Mouse (Mus musculus) MEL (cell line): ENCODE data around the gene Grrp1. TPM values are rescaled to one million over a fixed set of nuclear protein-coding genes. Genes with fewer than 3 reads are reported as not detected.

Experiments
- DNase-seq: peaks from one replicate; pipeline ENCODE4 v3.0.0; 2011; ENCODE audit warnings: low read depth, low spot score
- H3K27ac ChIP-seq: 2 replicates; pipeline ENCODE4 v1.5.1; 2012; ENCODE audit warnings: low read depth, mild to moderate bottlenecking, control low read depth, low read length, moderate library complexity; ENCODE audit not compliant: control insufficient read depth
- H3K27me3 ChIP-seq, 2 experiments: fragments of 150-350 bp in 1 of 2; sonication (generic) in 1 of 2; 2 replicates each; pipeline ENCODE4 v1.6.1; 2012; ENCODE audit warnings: low read length in 2 of 2, mild to moderate bottlenecking in 2 of 2, improper control_type of control experiment in 1 of 2, moderate library complexity in 1 of 2; ENCODE audit not compliant: insufficient read depth in 2 of 2, control insufficient read depth in 1 of 2
- H3K36me3 ChIP-seq, 2 experiments: 2 replicates each; pipeline ENCODE4 v1.6.1; 2012 to 2014; ENCODE audit warnings: low read length in 2 of 2, improper control_type of control experiment in 1 of 2, inconsistent platforms in 1 of 2, mild to moderate bottlenecking in 1 of 2; ENCODE audit not compliant: insufficient read depth in 2 of 2, control insufficient read depth in 1 of 2
- H3K4me1 ChIP-seq, 2 experiments: fragments of 150-350 bp in 1 of 2; sonication (generic) in 1 of 2; 2 replicates each; pipeline ENCODE4 v1.6.1; 2012; ENCODE audit warnings: low read length in 2 of 2, improper control_type of control experiment in 1 of 2, mild to moderate bottlenecking in 1 of 2; ENCODE audit not compliant: insufficient read depth in 2 of 2, control insufficient read depth in 1 of 2
- H3K4me3 ChIP-seq, 2 experiments: fragments of 150-350 bp in 1 of 2; sonication (generic) in 1 of 2; 2 replicates each; pipeline ENCODE4 v1.5.1; 2012; ENCODE audit warnings: low read depth in 2 of 2, low read length in 2 of 2, mild to moderate bottlenecking in 2 of 2, moderate library complexity in 2 of 2, control low read depth in 1 of 2, improper control_type of control experiment in 1 of 2; ENCODE audit not compliant: control insufficient read depth in 1 of 2, insufficient read depth in 1 of 2
- H3K79me2 ChIP-seq: 2 replicates; pipeline ENCODE4 v1.6.1; 2012; ENCODE audit warnings: mild to moderate bottlenecking, low read length, moderate library complexity; ENCODE audit not compliant: control insufficient read depth, poor library complexity, insufficient read depth
- H3K9ac ChIP-seq: 2 replicates; pipeline ENCODE4 v1.6.1; 2012; ENCODE audit warnings: low read depth, mild to moderate bottlenecking, control low read depth, low read length, moderate library complexity; ENCODE audit not compliant: control insufficient read depth, poor library complexity, severe bottlenecking
- H3K9me3 ChIP-seq: fragments of 150-350 bp; sonication (generic); replicated peaks from 2 replicates; pipeline ENCODE4 v1.6.1; 2012; ENCODE audit warnings: mild to moderate bottlenecking, low read length, improper control_type of control experiment, moderate library complexity; ENCODE audit not compliant: insufficient read depth
- ETS1 ChIP-seq: IDR thresholded peaks from 2 replicates; pipeline ENCODE4 v1.6.1; 2012; ENCODE audit warnings: low read depth, mild to moderate bottlenecking, inconsistent platforms, low read length, improper control_type of control experiment, moderate library complexity
- KAT2A ChIP-seq: conservative IDR thresholded peaks from 2 replicates; pipeline ENCODE4 v1.6.1; 2012; ENCODE audit warnings: low read depth, low read length, improper control_type of control experiment, inconsistent platforms
- NRF1 ChIP-seq: IDR thresholded peaks from 2 replicates; pipeline ENCODE4 v1.6.1; 2014; ENCODE audit warnings: low read depth, mild to moderate bottlenecking, inconsistent platforms, low read length, improper control_type of control experiment, moderate library complexity; ENCODE audit not compliant: poor library complexity, insufficient read depth, severe bottlenecking
- POLR2AphosphoS5 ChIP-seq: IDR thresholded peaks from 2 replicates; pipeline ENCODE4 v1.6.1; 2012; ENCODE audit warnings: low read depth, borderline replicate concordance, mild to moderate bottlenecking, inconsistent platforms, low read length, moderate library complexity, mixed read lengths
- RCOR1 ChIP-seq: IDR thresholded peaks from 2 replicates; pipeline ENCODE4 v1.6.1; 2012; ENCODE audit warnings: low read depth, mild to moderate bottlenecking, inconsistent platforms, low read length, improper control_type of control experiment
- UBTF ChIP-seq: IDR thresholded peaks from 2 replicates; pipeline ENCODE4 v1.6.1; 2012; ENCODE audit warnings: low read depth, mild to moderate bottlenecking, inconsistent platforms, low read length, improper control_type of control experiment, moderate library complexity, borderline replicate concordance; ENCODE audit not compliant: insufficient read depth
- ZC3H11A ChIP-seq: IDR thresholded peaks from 2 replicates; pipeline ENCODE4 v1.6.1; 2012; ENCODE audit warnings: low read depth, mild to moderate bottlenecking, inconsistent platforms, low read length, improper control_type of control experiment
- ZKSCAN1 ChIP-seq: IDR thresholded peaks from 2 replicates; pipeline ENCODE4 v1.6.1; 2012; ENCODE audit warnings: low read depth, mild to moderate bottlenecking, inconsistent platforms, low read length, improper control_type of control experiment, moderate library complexity
- ZNF384 ChIP-seq: IDR thresholded peaks from 2 replicates; pipeline ENCODE4 v1.6.1; 2012; ENCODE audit warnings: low read depth, mild to moderate bottlenecking, inconsistent platforms, low read length, improper control_type of control experiment
- polyA plus RNA-seq, 2 experiments: library from polyadenylated mRNA; stranded (reverse) in 1 of 2; unstranded in 1 of 2; fragments of >175 nt in 1 of 2; fragments of >200 nt in 1 of 2; gene quantifications; 2 replicates each; pipeline versions ENCODE4 v1.2.1 to v1.2.4; 2012; ENCODE audit warnings: low replicate concordance in 2 of 2, low read depth in 1 of 2; ENCODE audit not compliant: insufficient read length in 2 of 2, insufficient read depth in 1 of 2, missing spikeins in 1 of 2
- total RNA-seq: library from RNA; depleted of rRNA; stranded (reverse); fragments of 300-350 nt; gene quantifications from 2 replicates; pipeline ENCODE4 v1.2.3, GENCODE M21; 2012

Grrp1 gene
- total and polyA plus RNA-seq, 3 experiments, result not detected

- Histone ChIP-seq H3K9me3 (no peaks in the 10 kb centered on the region), H3K27ac (no peak overlapping the region), H3K4me3 (no peak overlapping the region), H3K36me3 (no peaks in the 10 kb centered on the region), H3K4me1 (no peaks in the 10 kb centered on the region), H3K79me2 (no peaks in the 10 kb centered on the region), H3K27me3 (no peaks in the 10 kb centered on the region), H3K9ac (no peak overlapping the region)
- DNase-seq, result no peak
- TF ChIP-seq KAT2A, result no peak
Observed at GRCm38 (mm10) chr4:134299498-134299810, 45.5 kb upstream of the Grrp1 start.

- DNase-seq, result no peak
- Histone ChIP-seq H3K9ac (no peak overlapping the region), H3K36me3 (no peaks in the 10 kb centered on the region), H3K79me2 (no peaks in the 10 kb centered on the region), H3K27ac (no peak overlapping the region), H3K9me3 (no peaks in the 10 kb centered on the region), H3K4me3 (no peak overlapping the region), H3K4me1 (no peaks in the 10 kb centered on the region), H3K27me3 (no peaks in the 10 kb centered on the region)
- TF ChIP-seq NRF1, result no peak
- TF ChIP-seq ZKSCAN1, result no peak
Observed at GRCm38 (mm10) chr4:134298626-134299497, 45.0 kb upstream of the Grrp1 start.

- Histone ChIP-seq H3K27ac (no peak overlapping the region), H3K9me3 (no peaks in the 10 kb centered on the region), H3K4me3 (no peak overlapping the region), H3K4me1 (no peaks in the 10 kb centered on the region), H3K9ac (no peak overlapping the region), H3K27me3 (no peaks in the 10 kb centered on the region), H3K36me3 (no peaks in the 10 kb centered on the region), H3K79me2 (no peaks in the 10 kb centered on the region)
- no peak for TF ChIP-seq POLR2AphosphoS5
- TF ChIP-seq ETS1, result no peak
- no peak for TF ChIP-seq ZNF384
- TF ChIP-seq UBTF, result no peak
- no peak for TF ChIP-seq KAT2A
- no peak for TF ChIP-seq RCOR1
- TF ChIP-seq ZC3H11A, result no peak
- no peak for DNase-seq
Observed at GRCm38 (mm10) chr4:134297369-134297768, 43.5 kb upstream of the Grrp1 start.
